15 mouse cellular contexts compared by ENCODE assay signal in the genomic region with DNA sequence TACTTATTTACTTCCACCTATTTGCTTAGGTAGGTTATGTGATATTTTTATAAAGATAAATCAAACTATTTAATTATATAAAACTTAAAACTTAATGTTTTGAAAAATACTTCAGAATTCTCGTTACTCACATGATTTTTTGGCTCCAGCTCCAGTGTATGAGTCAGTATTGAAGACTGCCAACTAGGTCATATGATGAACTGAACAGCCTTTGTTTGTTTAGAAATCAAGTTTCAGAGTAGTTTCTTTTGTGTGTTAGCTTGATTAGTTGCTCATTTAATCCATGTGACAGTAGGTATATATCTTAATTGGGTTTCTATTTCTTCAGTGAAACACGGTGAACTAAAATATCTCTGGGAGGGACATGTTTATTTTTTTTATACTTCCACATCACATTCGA. TPM values are rescaled to one million over a fixed set of nuclear protein-coding genes. Genes with fewer than 3 reads are reported as not detected.
DNase-seq lines count a peak whose midpoint lies in the region; ATAC-seq and TF ChIP-seq lines count a peak whose summit lies in the region.
"Had no signal": no experiment of that assay in that cellular context is flagged by ENCODE, and none has a peak within 500 bp of the region (broad histone marks: within the 10 kb centered on the region; RNA-seq: fewer than 3 reads in every experiment).

No protein-coding gene starts in this region.

- peaks cover 3% of the 10 kb centered on the region; the same call in 1 of the 2 replicates for H3K36me3 ChIP-seq in forebrain, embryonic 14.5 days (ENCODE audit: control insufficient read depth, insufficient read depth, low read length)
- peaks cover 9% of the 10 kb centered on the region; the same call in 1 of the 2 replicates for H3K36me3 ChIP-seq in forebrain, embryonic 13.5 days (ENCODE audit: poor library complexity, severe bottlenecking)
- H3K36me3 ChIP-seq in liver, postnatal 0 days (replicated peaks; ENCODE audit: insufficient read depth, low read length) = peaks cover 12% of the 10 kb centered on the region; the same call in 1 of the 2 replicates

- DNase-seq in forebrain, embryonic 14.5 days (ENCODE audit: low spot score) = peak; percentile 16
- DNase-seq in liver, postnatal 0 days = no peak
- no peak for DNase-seq in liver
- DNase-seq in MN1 (ENCODE audit: low spot score) = peak; percentile 24
- no peak for DNase-seq in spleen, postnatal 10 days (ENCODE audit: low spot score in 2 of 2)
- DNase-seq: cerebellum, postnatal 36 days; kidney, adult 11 months; liver, embryonic 13.5 days; spleen, adult 18-20 months had no signal

- no peak overlapping the region for H3K4me2 ChIP-seq in forebrain, embryonic 14.5 days (ENCODE audit: low read length)
- no peak overlapping the region for H3K4me2 ChIP-seq in forebrain, embryonic 13.5 days
- no peak overlapping the region for H3K4me2 ChIP-seq in liver, postnatal 0 days (ENCODE audit: low read depth, low read length)
- H3K4me2 ChIP-seq: heart, embryonic 13.5 days; hindbrain, embryonic 14.5 days; liver, embryonic 13.5 days had no signal

- H3K9ac ChIP-seq in forebrain, embryonic 14.5 days (ENCODE audit: low read length) = no peak overlapping the region
- no peak overlapping the region for H3K9ac ChIP-seq in forebrain, embryonic 13.5 days
- H3K9ac ChIP-seq in liver, postnatal 0 days (replicated peaks) = no peak overlapping the region
- H3K9ac ChIP-seq: heart, embryonic 13.5 days; hindbrain, embryonic 14.5 days; liver, embryonic 13.5 days had no signal

- H3K27me3 ChIP-seq in forebrain, embryonic 14.5 days (replicated peaks; ENCODE audit: control insufficient read depth, insufficient read depth, low read length) = no peaks in the 10 kb centered on the region
- H3K27me3 ChIP-seq in forebrain, embryonic 13.5 days = no peaks in the 10 kb centered on the region
- no peaks in the 10 kb centered on the region for H3K27me3 ChIP-seq in liver, postnatal 0 days (ENCODE audit: insufficient read depth, low read length)
- H3K27me3 ChIP-seq: CH12.LX; heart, embryonic 13.5 days; liver, embryonic 13.5 days had no signal

- no peak for ATAC-seq in forebrain, embryonic 14.5 days
- ATAC-seq in forebrain, embryonic 13.5 days = no peak
- ATAC-seq in liver, postnatal 0 days = peak; percentile 69; the same call in 1 of the 2 replicates
- ATAC-seq in erythroid progenitor cell, adult 5-6 weeks (replicated peaks; ENCODE audit: low FRiP score, poor library complexity, severe bottlenecking) = no peak

- WGBS in forebrain, embryonic 14.5 days = 57% methylated on average over 3 of the region's 3 CpGs
- 81% methylated on average over 3 of the region's 3 CpGs for WGBS in forebrain, embryonic 13.5 days
- 80% methylated on average over 3 of the region's 3 CpGs for WGBS in liver, postnatal 0 days (ENCODE audit: insufficient replicate concordance)

- H3K4me3 ChIP-seq in forebrain, embryonic 14.5 days (ENCODE audit: low read depth, low read length) = no peak overlapping the region
- no peak overlapping the region for H3K4me3 ChIP-seq in forebrain, embryonic 13.5 days
- H3K4me3 ChIP-seq in liver, postnatal 0 days (ENCODE audit: low read depth, low read length) = no peak overlapping the region
- no peak overlapping the region for H3K4me3 ChIP-seq in embryonic fibroblast, embryonic 13.5 days (ENCODE audit: insufficient read depth, low read length)
- H3K4me3 ChIP-seq: heart, embryonic 13.5 days; liver, embryonic 13.5 days had no signal

- H3K4me1 ChIP-seq in forebrain, embryonic 14.5 days (ENCODE audit: control insufficient read depth, insufficient read depth, low read length) = no peaks in the 10 kb centered on the region
- no peaks in the 10 kb centered on the region for H3K4me1 ChIP-seq in forebrain, embryonic 13.5 days
- 0 out of 2 replicates have a peak, but pooled peaks cover 2% of the 10 kb centered on the region for H3K4me1 ChIP-seq in liver, postnatal 0 days (ENCODE audit: insufficient read depth)
- peaks cover 4% of the 10 kb centered on the region for H3K4me1 ChIP-seq in embryonic fibroblast, embryonic 13.5 days (ENCODE audit: control insufficient read depth, insufficient read depth, low read length)
- H3K4me1 ChIP-seq: liver, embryonic 13.5 days had no signal

- no peak for TF ChIP-seq CTCF in liver, postnatal 0 days (IDR thresholded peaks at IDR 0.05; ENCODE audit: low read depth)
- TF ChIP-seq CTCF in embryonic fibroblast, embryonic 13.5 days (IDR thresholded peaks at IDR 0.05; ENCODE audit: borderline replicate concordance, insufficient read depth, low read length) = no peak

- H3K27ac ChIP-seq in forebrain, embryonic 14.5 days (ENCODE audit: low read depth, low read length) = no peak overlapping the region
- H3K27ac ChIP-seq in forebrain, embryonic 13.5 days = no peak overlapping the region
- H3K27ac ChIP-seq in liver, postnatal 0 days (ENCODE audit: low read depth) = no peak overlapping the region
- H3K27ac ChIP-seq in embryonic fibroblast, embryonic 13.5 days (ENCODE audit: insufficient read depth, low read length) = 0 out of 2 replicates have a peak overlapping the region, but pooled peaks have one; percentile 54
- H3K27ac ChIP-seq: heart, embryonic 13.5 days; hindbrain, embryonic 14.5 days; liver, embryonic 13.5 days had no signal

- no peaks in the 10 kb centered on the region for H3K9me3 ChIP-seq in forebrain, embryonic 14.5 days (replicated peaks; ENCODE audit: control insufficient read depth, low read length)
- no peaks in the 10 kb centered on the region for H3K9me3 ChIP-seq in forebrain, embryonic 13.5 days (replicated peaks)
- no peaks in the 10 kb centered on the region for H3K9me3 ChIP-seq in liver, postnatal 0 days (ENCODE audit: low read length)
- H3K9me3 ChIP-seq: heart, embryonic 13.5 days; liver, embryonic 13.5 days had no signal

- no peak for TF ChIP-seq POLR2A in embryonic fibroblast, embryonic 13.5 days (IDR thresholded peaks at IDR 0.05; ENCODE audit: low read depth, low read length)

- no peak for TF ChIP-seq EP300 in liver, postnatal 0 days (IDR thresholded peaks at IDR 0.05; ENCODE audit: low read depth)

RNA-seq across cellular contexts. Expression of gene Stam, which starts 33.8 kb away (rescaled TPM):
- 128 and 139 TPM in 2 replicates for polyA plus RNA-seq in forebrain, embryonic 14.5 days (2014; fragmentation: Nextera tagmentation; extraction: Ambion mirVana)
- 108 and 113 TPM in 2 replicates for polyA plus RNA-seq in forebrain, embryonic 13.5 days (2015; fragmentation: Nextera tagmentation; extraction: Ambion mirVana)
- 13.3 and 15.6 TPM in 2 replicates for polyA plus RNA-seq in liver, postnatal 0 days (2015; fragmentation: Nextera tagmentation; extraction: Ambion mirVana)
- polyA plus RNA-seq in embryonic fibroblast, embryonic 13.5 days (2011; ENCODE audit: insufficient read length, low read depth, missing spikeins) = 80.4 and 89.7 TPM in 2 replicates
- total RNA-seq in erythroid progenitor cell, adult 5-6 weeks (2015; ENCODE audit: low replicate concordance) = 36.4 and 66.7 TPM in 2 replicates
- total RNA-seq in erythroid progenitor cell, adult 5-6 weeks (2017; ENCODE audit: low replicate concordance) = 23.3 and 41.1 TPM in 2 replicates

RNA-seq across cellular contexts. Expression of gene Hacd1, which starts 51.7 kb away (rescaled TPM):
- polyA plus RNA-seq in forebrain, embryonic 14.5 days (2014; fragmentation: Nextera tagmentation; extraction: Ambion mirVana) = 69.4 and 69.7 TPM in 2 replicates
- 41.4 and 46.2 TPM in 2 replicates for polyA plus RNA-seq in forebrain, embryonic 13.5 days (2015; fragmentation: Nextera tagmentation; extraction: Ambion mirVana)
- 68.3 and 72.2 TPM in 2 replicates for polyA plus RNA-seq in liver, postnatal 0 days (2015; fragmentation: Nextera tagmentation; extraction: Ambion mirVana)
- 71.4 and 82.9 TPM in 2 replicates for polyA plus RNA-seq in embryonic fibroblast, embryonic 13.5 days (2011; ENCODE audit: insufficient read length, low read depth, missing spikeins)
- 7.5 and 13.7 TPM in 2 replicates for total RNA-seq in erythroid progenitor cell, adult 5-6 weeks (2015; ENCODE audit: low replicate concordance)
- 4.0 TPM in 1 of 2 replicates, not detected in the other for total RNA-seq in erythroid progenitor cell, adult 5-6 weeks (2017; ENCODE audit: low replicate concordance)

Comparison
In these comparisons a context has a peak if more than half of its experiments do, and no peak if none do; other contexts are left out.
1. DNase-seq: peak in forebrain, embryonic 14.5 days (single experiment) and MN1 (single experiment); none in liver, postnatal 0 days (single experiment), liver (single experiment) and spleen, postnatal 10 days (0 of 2).